Mouse (Mus musculus) spleen, embryonic (tissue): ENCODE results near the gene Foxl1.
"Not testable (repeated sequence)": the region's sequence is repeated elsewhere in the genome, so short reads cannot be mapped to it uniquely, and the experiment has no call there.

Experiments used
- CTCF ChIA-PET: fragments of 350-600 bp; sonication (Branson Sonifier 250); formaldehyde crosslinking; loops from one replicate; lab custom pipeline; 2022; lab: Charles Lee

Gene Foxl1

DNA sequence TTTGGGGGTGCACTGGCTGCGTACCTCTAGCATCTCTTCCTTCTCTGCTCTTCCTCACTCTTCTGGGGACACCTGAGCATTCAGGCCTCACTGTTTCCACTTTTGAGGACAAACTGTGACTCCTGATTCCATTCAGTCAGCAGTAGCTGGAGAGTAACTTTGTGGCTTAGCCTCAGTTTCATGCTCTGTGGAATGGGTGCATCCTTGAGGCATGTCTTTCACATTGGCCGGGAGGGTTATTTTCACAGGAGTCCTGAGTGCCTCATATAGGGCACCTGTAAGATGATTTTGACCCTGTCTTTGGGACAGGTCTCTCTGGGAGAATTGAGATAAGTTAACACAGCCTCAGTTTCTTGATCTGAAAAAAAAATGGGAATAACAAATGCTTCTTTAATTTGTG is 4.6 kb upstream of the Foxl1 start:
- CTCF ChIA-PET = no interaction called here

DNA sequence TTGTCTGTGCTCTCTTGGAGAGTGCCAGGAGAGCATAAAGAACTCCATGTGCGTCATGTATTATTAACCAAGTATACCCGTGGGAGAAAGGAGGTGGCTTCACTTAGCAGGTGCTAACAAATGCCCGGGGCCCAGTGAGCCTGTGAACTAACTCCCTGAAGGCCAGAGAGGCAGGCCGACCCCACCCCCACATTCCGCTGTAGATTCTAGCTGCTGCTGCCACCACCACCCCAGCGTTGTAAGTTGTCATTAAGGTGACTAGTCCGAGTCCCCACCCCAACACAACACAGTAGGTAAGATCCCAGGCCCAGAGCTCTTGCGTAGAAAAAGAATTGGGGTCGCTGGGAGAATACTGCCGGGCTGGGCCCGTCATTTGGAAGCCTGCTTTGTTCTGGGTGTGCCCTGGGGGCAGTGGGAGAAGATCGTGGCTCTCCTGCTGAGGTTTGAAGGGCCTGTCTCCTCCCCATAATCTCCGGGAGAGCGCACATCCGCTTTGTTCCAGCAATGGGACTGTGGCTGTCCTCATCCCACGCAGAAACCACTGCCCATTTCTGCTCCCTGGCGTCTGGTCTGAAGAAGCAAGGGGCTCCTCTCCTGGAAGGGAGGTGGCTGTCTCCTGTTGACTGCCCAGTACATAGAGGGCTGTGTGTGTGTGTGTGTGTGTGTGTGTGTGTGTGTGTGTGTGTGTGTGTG is 3.0 kb upstream of the Foxl1 start:
- CTCF ChIA-PET = no interaction called here

DNA sequence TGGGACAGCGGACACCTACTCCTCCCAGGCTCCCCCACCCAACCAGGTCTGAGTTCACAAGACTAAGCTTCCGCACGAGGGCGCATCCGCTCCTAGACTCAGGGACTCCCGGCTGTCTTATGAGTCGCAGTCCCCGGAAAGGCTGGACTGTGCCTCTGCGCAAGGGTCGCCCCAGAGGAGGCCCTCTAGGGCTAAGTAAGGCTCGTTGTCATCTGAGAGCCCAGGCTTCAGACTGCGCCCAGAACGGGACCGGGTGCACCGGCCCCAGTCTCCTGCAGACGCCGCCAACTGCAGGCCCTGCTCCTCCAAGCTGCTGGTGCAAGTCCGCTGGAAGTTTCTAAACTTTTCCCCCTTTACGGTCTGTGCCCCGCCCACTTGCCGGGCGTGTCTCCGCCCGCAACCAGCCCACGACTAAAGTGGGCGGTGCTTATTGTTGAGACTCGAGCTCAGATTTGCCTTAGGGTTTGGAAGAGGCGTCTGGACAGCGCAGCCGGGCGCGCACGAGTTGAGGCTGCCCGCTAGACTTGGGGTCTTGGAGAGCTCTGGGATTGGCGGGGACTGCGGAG is 2.3 kb upstream of the Foxl1 start:
- CTCF ChIA-PET = no interaction called here

DNA sequence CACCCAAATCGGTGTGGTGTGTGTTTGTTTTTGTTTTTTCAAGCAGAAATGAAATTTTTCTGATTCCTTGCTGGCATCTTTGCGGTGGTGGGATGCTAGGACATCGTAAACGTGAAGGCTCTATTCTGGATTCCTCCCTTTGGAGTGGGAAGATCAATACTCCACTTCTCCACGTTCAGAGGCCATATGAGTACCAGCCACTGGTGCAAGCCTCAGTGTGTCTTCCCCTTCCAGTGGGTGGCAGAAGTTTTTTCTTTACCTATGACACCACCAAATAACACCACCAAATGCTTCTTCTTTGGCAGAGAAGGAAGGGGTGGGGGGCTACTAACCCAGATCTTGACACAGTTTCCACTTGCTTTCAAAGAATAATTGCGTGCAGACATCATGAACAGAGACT is 1.5 kb upstream of the Foxl1 start:
- CTCF ChIA-PET = no interaction called here

DNA sequence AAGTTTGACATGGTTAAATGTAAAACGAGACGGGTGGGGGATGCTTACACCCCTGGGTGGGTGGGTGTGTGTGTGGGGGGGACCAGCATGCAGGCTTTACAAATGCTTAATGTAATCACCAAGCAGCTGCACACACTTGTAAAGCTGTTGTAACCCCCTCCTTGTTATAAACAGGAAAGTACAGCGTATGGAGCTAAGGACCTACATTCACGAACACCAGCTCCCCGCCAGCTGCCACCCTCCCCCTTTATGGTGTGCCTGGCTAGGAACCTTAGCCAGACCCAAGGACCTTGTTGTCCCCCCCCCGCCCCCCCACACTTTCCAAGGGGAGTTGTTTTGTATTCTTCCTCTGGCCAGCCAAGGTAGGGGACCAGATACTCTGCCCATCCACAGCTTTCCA is 1.0 kb upstream of the Foxl1 start:
- CTCF ChIA-PET = no interaction called here

DNA sequence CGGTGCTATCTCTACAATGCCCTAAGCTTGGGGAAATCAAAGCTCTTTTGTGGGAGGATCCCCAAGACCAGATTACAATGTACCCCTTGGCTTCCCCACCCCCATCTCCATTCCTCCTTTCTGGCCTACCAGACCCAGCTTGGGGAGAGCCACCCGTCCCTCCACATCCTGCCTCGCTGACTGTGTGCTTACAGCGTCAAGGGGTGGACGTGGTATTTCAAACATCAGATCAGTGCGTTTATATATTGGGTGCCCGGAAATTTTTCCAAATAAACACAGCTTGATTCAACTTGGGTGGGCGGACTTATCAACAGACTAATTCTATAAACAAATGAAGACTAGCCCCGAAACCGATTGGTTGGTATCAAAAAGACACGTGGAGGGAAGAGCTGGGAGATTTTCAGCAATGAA is 444 bp upstream of the Foxl1 start:
- CTCF ChIA-PET = no interaction called here

DNA sequence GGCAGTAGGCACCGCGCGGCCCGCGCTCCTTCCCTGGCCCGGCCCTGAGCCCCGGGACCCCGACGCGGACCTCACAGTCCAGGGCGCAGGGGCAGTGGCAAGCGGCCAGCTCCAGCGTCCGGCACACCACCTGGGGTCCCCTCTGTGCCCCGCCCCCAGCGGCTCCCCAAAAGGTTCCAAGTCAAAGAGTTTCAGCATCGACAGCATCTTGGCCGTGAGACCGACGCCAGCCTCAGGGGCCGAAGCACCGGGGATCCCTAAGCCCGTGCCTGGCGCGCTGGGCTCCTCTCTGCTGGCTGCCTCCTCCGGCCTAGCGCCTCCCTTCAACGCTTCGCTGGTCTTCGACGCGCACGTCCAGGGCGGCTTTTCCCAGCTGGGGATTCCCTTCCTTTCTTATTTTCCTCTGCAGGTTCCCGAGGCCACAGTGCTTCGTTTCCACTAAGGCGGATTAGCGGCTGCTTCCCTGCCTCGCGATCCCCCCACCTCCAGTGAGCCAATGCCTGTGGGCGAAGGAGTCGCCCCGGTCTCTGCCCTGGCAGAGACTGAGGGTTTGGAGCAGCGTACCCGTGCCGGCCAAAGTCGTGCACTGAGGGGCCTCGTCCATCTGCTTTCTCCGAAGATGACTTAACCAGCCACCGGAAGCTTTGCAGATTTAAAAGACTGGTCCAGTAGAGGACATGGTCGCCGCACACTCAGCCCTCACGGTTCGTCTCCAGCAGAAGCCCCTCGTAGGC is 958 bp downstream of the Foxl1 start:
- CTCF ChIA-PET = no interaction called here

DNA sequence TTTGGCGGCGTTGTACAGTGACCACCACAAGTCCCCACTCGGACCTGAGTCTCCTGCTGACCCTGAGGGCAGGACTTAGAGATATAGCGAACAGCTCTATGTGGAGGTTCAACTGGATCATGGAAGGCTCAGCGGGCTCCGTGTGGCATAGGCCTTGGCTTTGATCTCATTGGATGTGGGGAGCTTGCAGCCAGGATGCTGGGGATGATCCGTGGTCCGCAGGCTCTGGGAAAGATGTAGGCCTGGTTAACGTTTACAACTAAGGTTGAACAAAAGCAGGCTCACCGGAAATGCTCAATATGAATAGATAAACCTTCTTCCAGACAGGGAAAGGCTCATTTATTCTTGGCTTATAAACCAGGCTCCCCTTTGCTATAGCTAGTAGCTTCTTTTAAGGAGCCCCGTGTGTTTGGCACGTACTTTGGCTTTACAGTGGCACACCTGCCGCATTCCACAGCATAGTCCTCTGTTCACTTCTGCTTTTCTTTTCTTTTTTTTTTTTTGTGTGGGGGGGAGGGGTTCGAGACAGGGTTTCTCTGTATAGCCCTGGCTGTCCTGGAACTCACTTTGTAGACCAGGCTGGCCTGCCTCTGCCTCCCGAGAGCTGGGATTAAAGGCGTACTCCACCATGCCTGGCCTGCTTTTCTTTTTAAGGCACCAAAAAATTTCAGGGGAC is 1.7 kb downstream of the Foxl1 start:
- CTCF ChIA-PET = no interaction called here

DNA sequence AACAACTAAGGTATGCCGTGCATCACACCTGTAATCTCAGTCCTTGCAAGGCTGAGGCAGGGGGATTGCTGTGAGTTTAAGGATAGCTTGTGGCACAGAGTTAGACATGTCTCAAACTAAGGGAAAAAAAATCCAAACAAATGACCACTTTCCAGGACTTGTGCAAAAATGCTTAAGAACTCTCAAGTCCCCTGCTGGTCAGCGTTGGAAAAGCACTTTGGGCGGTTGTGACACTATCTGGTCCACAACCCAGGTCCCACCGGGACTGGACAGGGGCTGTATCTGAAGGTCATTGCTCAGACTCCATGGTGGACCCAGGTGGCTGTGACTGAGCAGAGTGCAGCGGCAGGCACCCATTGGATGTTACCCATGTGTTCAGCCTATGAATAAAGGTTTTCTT is 2.8 kb downstream of the Foxl1 start:
- CTCF ChIA-PET = no interaction called here

DNA sequence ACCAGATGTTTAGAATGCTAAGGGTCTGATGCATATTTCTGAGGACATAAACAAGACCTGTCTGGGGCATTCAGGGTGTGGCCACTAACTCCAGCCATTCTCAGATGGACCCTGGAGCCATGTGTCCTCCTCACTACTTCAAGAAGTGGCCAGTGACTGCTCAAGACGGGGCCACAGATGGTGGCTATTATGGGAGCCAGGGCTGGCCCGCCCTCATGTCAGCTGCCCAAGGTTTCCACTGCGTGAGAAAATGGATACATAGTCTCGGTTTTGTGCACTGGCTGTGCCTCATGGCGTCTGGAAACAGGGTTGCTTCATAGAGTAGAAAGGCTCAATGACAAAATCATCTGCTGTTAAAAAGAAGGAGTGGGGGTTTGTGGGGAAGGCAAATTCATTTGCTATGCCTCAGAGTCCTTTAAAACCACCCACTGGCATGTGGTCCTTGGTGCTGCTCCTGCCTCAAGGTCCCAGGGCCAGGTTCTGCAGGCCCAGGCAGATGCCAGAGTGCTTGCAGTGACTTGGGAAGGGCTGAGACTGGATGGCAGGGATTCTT is 5.3 kb downstream of the Foxl1 start:
- CTCF ChIA-PET = no interaction called here

DNA sequence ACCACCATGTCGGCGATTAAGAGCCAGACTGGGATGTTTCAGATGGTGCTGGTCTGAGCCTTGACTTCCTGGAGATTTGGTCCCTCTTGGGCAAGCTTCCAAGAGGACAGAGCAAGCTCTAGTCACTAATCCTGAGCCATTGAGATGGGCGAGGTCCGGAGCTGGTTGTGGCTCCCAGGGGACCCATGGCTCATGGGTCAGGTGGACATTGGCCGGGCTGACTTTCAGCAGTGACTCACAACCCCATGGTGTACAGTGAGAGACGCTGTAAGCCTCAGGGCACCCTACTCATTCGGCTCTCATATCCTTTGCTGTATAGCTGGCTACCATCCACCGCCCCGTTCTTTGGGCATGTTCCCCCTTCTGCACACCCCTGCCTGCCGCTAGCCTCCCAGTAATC is 6.4 kb downstream of the Foxl1 start:
- CTCF ChIA-PET = no interaction called here

DNA sequence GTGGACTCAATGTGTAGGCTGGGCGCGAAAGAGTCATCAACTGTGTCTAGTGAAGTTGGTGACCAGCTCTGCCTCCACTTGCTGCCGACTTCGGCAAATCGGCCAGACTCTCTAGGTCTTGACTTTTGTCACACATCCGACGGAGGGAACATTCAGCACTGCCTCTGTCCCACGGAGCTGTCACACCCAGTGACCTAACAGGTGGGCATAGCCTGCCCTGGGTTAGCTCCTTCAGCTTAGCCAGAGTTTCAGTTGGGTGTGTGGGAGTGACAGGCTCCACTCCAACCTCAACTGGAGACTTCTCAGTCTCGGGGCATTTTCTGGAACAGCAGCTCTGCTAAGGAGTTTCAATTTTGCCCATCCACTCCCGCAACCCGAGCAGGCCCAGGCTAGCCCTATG is 6.8 kb downstream of the Foxl1 start:
- CTCF ChIA-PET = no interaction called here

DNA sequence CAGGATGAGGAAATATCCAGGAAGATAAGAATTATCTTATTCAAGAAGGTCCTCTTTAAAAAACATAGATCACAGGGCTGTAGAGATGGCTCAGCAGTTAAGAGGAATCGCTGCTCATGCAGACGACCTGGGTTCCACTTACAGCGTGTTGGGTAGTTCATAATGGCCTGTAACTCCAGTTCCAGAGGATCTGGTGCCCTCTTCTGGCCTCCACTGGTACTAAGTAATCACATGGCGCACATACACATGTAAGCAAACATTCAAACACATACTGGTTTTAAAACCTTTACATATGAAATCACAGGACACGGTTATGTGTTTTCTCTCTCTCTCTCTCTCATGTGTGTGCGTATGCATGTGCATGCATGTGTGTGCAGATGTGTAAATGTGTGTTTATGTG is 9.1 kb downstream of the Foxl1 start:
- CTCF ChIA-PET = no interaction called here

DNA sequence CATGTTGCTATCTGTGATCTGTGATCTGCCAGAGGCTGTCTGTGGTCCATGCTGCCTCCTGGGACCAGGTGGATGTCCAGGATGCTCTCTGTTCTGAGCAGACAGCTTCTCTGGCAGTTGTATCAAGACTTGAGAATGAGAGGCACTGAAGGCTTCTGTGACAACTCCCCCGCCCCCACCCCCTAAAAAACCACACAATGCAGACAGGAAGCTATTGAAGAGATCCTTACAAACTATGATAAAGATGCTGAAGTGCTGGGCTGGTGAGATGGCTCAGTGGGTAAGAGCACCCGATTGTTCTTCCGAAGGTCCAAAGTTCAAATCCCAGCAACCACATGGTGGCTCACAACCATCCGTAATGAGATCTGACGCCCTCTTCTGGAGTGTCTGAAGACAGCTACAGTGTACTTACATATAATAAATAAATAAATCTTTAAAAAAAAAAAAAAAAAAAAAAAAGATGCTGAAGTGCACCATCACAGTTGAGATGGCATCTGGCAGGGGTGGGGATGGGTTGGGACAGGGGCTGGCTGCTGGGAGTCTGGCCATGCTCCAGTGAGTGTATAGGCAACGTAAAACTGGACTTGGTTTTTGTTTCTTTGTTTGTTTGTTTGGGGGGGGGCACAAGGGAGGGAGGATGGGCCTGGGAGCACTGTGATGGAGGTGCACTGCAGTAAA is 17.9 kb downstream of the Foxl1 start:
- CTCF ChIA-PET = not testable (repeated sequence)

DNA sequence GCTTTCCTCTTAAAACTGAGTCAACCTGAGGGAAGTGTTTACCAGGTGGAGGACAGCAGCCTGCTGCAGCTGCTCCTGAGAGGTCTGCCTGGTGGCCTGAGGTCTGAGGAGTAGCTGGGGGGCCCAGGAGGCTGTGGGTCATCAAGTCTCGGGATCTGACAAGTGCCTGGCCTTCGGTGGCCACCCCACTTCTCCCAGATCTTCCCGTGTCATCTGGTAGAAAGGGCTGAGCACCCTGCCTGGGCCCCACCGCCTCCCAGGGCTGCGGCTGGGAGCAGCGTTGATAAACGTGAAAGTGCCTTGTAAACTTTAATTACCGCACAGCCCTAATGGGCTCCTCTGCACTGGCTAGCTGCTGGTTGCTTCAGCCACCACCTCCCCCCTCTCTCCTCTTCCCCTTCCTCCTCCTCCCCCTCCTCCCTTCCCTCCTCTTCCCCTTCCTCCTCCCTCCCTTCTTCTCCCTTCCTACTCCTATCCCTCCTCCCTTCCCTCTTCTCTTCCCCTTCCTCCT is 20.9 kb downstream of the Foxl1 start:
- CTCF ChIA-PET = no interaction called here

DNA sequence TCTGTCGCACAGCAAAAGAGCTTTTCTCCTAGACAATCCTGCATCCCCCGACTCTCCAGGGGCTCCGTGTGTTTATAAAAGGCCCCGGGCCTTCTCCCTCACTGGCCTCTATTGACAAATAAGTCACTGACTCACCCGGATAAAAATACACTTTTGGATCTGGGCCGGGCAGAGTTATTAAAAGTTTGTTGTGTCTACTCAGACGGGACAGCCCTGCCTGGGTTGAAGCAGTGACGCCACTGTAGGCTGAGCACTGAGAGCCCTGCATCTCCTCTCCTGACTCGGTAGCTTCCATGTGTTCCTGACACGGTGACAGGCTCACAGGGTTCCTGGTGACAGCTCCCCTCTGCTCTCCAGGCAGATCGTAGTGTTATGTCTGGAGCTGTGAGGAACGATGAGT is 24.7 kb downstream of the Foxl1 start:
- CTCF ChIA-PET = no interaction called here

DNA sequence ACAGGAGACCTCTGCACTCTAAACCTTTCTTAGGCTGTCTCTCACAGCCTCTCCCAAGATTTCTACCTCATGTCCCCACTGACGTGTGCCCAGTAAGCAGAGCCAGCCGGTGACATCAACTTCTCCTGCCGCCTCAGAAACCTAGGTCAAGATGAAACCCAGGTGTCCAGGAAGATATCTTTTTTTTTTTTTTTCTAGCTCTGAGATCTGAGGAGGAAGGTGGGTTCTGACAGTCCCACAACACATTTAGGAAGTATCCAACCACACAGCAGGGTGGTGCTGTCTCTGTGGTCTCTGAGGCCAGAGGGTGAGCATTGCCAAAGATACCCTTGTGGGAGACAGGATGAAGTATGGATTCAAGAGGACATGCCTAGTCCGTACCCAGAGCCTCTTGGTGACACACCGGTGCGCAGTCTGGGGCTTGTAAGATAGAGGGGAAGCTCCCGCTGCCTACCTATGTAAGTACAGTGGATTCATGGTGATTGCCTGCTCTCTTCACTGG is 29.3 kb downstream of the Foxl1 start:
- CTCF ChIA-PET = interaction anchor here (1.2 kb wide), 1 partner anchor 1072 kb away, joined by 9 read pairs; no protein-coding TSS in a partner anchor

DNA sequence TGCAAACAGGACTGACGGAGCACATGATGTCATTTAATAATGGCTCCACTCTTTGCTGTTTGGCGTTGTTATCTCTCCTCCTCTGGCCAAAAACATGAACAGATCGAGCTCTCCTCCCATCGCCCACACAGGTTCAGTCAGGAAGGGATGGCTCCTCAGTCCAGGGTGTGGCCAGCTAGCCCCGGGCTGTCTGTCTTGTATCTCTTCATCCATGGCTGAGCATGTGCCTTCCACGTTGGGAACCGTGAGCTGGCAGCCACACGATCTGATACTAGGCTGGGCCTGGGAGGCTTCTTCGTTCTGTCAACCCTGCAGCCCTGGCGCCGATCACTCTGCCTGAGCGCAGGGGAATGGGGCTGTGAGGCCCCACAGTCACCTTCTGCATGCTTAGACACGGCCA is 31.1 kb downstream of the Foxl1 start:
- CTCF ChIA-PET = no interaction called here

DNA sequence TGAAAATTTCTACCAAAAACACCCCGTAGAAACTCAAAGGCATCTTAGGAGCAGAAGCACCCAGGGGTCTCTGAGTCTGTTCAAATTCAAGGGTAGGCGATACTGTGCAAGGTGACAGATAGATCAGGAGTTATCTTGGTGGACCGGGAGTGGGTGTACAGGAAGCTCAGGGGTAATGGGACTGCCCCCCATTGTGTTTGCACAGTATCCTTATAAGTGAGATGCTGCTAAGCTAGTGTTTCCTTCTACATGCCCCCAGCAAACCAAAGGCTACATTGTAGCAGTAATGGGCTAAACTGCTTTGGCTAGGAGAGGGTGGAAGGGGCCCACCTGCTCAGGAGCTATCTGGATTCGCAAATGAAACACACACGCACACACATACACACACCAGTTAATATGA is 33.7 kb downstream of the Foxl1 start:
- CTCF ChIA-PET = no interaction called here

DNA sequence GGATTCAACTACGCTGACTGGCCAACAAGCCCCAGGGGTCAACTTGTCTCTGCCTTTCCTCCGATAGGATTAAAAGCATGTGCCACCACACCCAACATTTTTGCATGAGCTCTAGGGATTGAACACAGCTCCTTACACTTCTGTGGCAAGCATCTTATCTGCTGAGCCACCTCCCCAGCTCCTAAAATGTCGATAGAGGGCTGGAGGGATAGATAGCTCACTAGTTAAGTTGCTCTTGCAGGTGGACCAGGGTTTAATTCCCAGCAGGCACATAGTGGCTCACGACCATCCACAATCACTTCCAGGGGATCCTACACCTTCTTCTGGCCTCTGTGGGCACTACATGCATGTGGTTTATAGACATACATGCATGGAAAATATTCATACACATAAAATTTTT is 34.7 kb downstream of the Foxl1 start:
- CTCF ChIA-PET = no interaction called here

DNA sequence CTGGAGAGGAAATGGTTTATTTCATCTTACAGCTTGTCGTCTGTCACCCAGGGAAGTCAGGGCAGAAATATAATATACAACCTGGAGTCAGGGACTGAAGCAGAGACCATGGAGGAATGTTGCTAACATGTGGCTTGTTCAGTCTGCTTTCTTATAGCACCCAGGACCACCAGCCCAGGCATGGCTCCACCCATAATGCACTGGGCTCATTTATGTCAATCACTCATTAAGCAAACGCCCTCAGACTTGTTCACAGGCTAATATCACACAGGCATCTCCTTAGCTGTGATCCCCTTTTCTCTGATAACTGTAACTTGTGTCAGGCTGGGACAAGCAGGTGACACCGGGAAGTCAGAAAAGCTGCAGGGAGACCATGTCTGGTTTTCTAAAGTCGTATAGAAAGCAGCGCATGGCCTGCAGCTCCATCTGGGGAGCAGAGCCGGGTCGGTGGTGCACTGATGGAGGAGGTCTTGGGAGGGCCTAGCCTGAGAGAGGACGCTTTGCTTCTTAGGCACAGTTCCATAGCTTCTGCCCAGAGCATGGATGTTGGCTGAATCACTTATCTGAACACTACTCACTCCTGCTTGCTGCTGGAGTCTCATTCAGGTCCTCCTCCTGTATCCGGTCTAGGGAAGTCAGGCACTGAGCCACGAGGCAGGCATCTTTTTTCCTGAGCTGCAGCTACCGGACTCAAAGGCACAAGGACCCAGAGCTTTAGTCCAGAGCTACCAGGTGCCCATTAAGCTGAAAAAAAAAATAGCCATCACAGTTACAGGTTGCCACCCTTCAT is 35.4 kb downstream of the Foxl1 start:
- CTCF ChIA-PET = no interaction called here
